Mouse (Mus musculus) heart, adult 8-10 months (tissue): Measurements from ENCODE around the gene Nf1. TPM values are rescaled to one million over a fixed set of nuclear protein-coding genes. Genes with fewer than 3 reads are reported as not detected.
"Not testable (repeated sequence)": the region's sequence is repeated elsewhere in the genome, so short reads cannot be mapped to it uniquely, and the experiment has no call there.

ENCODE experiments used
- DNase-seq: peaks from one replicate; pipeline ENCODE4 v3.0.0; 2022; ENCODE audit warnings: low spot score
- total RNA-seq, 4 experiments: library from RNA; stranded (reverse); gene quantifications; 2 replicates each; pipeline ENCODE4 v1.2.4; 2022

The Nf1 gene
- total RNA-seq, result 10 to 100 TPM; 25.2 to 31.6 (median 29.9) TPM

GRCm38 (mm10) chr11:79339234-79339807 lies at the start of gene Nf1:
Gene Nf1 (plus strand): TSS chr11:79339693.
- DNase-seq, result peak; percentile 92

- DNase-seq, result peak; percentile 53
Measured at GRCm38 (mm10) chr11:79290473-79290872, 49.0 kb upstream of the Nf1 start.

GRCm38 (mm10) chr11:79291651-79292050 lies 47.8 kb upstream of the Nf1 start:
- DNase-seq, result no peak

- DNase-seq, result no peak
Measured at GRCm38 (mm10) chr11:79292130-79292529, 47.4 kb upstream of the Nf1 start.

- no peak for DNase-seq
Measured at GRCm38 (mm10) chr11:79293025-79293424, 46.5 kb upstream of the Nf1 start.

GRCm38 (mm10) chr11:79293971-79294370 lies 45.5 kb upstream of the Nf1 start:
- DNase-seq, result no peak

GRCm38 (mm10) chr11:79296167-79296566 lies 43.3 kb upstream of the Nf1 start:
- peak; percentile 60 for DNase-seq

GRCm38 (mm10) chr11:79296856-79297491 lies 42.5 kb upstream of the Nf1 start, which contains the start of gene Gm9964:
Gene Gm9964 (minus strand): TSS chr11:79296906.
- DNase-seq, result no peak

- DNase-seq, result no peak
Measured at GRCm38 (mm10) chr11:79299719-79300431, 39.6 kb upstream of the Nf1 start.

- no peak for DNase-seq
Measured at GRCm38 (mm10) chr11:79303109-79303508, 36.4 kb upstream of the Nf1 start.

GRCm38 (mm10) chr11:79304245-79304644 lies 35.2 kb upstream of the Nf1 start:
- not testable (repeated sequence) for DNase-seq

GRCm38 (mm10) chr11:79305697-79306340 lies 33.7 kb upstream of the Nf1 start:
- DNase-seq, result no peak

- DNase-seq, result peak; percentile 55
Measured at GRCm38 (mm10) chr11:79306510-79306909, 33.0 kb upstream of the Nf1 start.

GRCm38 (mm10) chr11:79306996-79307395 lies 32.5 kb upstream of the Nf1 start:
- peak; percentile 51 for DNase-seq

- no peak for DNase-seq
Measured at GRCm38 (mm10) chr11:79307560-79308200, 31.8 kb upstream of the Nf1 start.

- DNase-seq, result no peak
Measured at GRCm38 (mm10) chr11:79310467-79310866, 29.0 kb upstream of the Nf1 start.

- no peak for DNase-seq
Measured at GRCm38 (mm10) chr11:79316807-79317345, 22.6 kb upstream of the Nf1 start.

GRCm38 (mm10) chr11:79319807-79320206 lies 19.7 kb upstream of the Nf1 start:
- DNase-seq, result peak; percentile 28

GRCm38 (mm10) chr11:79323985-79324685 lies 15.4 kb upstream of the Nf1 start:
- peak; percentile 51 for DNase-seq

- DNase-seq, result no peak
Measured at GRCm38 (mm10) chr11:79325663-79326062, 13.8 kb upstream of the Nf1 start.

GRCm38 (mm10) chr11:79327106-79327505 lies 12.4 kb upstream of the Nf1 start:
- DNase-seq, result no peak
